Mouse (Mus musculus): Measurements from ENCODE around the gene Kpna6. TPM values are rescaled to one million over a fixed set of nuclear protein-coding genes. Genes with fewer than 3 reads are reported as not detected.

Gene Kpna6
- total RNA-seq (2012; rRNA removed) (15.9 and 18.0 TPM in 2 replicates), polyA plus RNA-seq (2012; ENCODE audit: insufficient read depth in 1 of 2, insufficient read length in 2 of 2, low read depth in 1 of 2, low replicate concordance in 2 of 2, missing spikeins in 1 of 2) (10 to 100 TPM; 19.6 to 66.5 TPM)

DNA sequence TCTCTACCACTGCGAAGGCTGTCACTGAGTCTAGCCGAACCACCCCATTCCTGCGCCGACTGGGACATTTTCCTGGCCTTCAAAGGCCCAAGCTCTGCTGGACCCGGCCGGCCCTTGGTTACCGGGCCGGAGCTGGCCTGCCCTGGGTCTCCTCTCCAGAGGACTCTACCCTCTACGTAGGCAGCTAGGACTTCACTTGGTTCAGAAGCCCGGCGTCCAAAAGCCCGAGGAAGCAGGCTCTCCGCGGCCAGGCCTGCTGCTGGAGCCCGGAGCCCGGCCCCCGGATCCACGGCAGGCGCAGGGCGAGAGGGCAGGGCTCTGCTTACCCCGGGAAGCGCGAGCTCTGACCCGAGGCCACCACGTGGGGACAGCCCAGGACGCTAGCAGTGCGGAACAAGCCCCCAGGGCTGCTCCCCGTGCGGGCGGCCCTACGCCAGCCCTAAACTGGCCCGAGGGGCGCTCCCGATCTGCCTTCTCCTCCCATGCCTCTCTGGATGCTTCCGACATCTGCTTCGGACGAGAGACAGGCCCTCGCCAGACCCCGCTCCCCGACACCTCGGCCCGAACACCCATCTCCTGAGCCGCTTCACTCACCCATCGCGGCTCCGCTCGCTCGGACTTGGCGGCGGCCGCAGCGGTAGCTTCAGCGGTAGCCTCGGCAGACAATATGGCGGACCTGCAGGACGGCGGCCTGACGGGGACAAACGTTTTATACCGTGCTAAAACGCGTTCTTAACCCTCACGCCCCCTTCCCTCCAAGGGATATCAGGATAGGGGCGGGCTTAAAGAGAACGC is at the start of gene Kpna6:
TSS of gene Kpna6 (minus strand) at position 685 of the 795 bp plus-strand sequence.
- Histone ChIP-seq H3K9me3 (replicated peaks; ENCODE audit: insufficient read depth, low read length) (no peaks in the 10 kb centered on the region), H3K4me1 (ENCODE audit: control insufficient read depth in 1 of 2, insufficient read depth in 2 of 2, low read length in 2 of 2) (peaks cover 8 to 11% of the 10 kb centered on the region in 2 experiments), H3K4me3 (ENCODE audit: control insufficient read depth in 1 of 2, insufficient read depth in 1 of 2, low read depth in 2 of 2, low read length in 2 of 2) (peak within 1 kb of the TSS; percentile 77 to 98), H3K27me3 (ENCODE audit: control insufficient read depth in 1 of 2, insufficient read depth in 2 of 2, low read length in 2 of 2) (no peaks in the 10 kb centered on the region), H3K36me3 (ENCODE audit: control insufficient read depth in 1 of 2, insufficient read depth in 2 of 2, low read length in 2 of 2) (peaks cover 0 to 9% of the 10 kb centered on the region in 2 experiments; a peak in 2 of 4 replicates), H3K27ac (ENCODE audit: control insufficient read depth, low read depth, low read length) (peak within 1 kb of the TSS; percentile 67), H3K9ac (ENCODE audit: control insufficient read depth, low read depth, low read length, poor library complexity, severe bottlenecking) (peak within 1 kb of the TSS; percentile 95), H3K79me2 (ENCODE audit: control insufficient read depth, insufficient read depth, low read length, poor library complexity) (peaks cover 22% of the 10 kb centered on the region)
- peak; percentile 94 for DNase-seq (ENCODE audit: low read depth, low spot score)
- TF ChIP-seq TCF12 (IDR thresholded peaks at IDR 0.05; ENCODE audit: low read depth, low read length) (no peak), USF1 (IDR thresholded peaks at IDR 0.05; ENCODE audit: low read depth, low read length) (no peak), NELFE (IDR thresholded peaks at IDR 0.05; ENCODE audit: low read depth, low read length) (peak; percentile 74), RCOR1 (IDR thresholded peaks at IDR 0.05; ENCODE audit: low read depth, low read length) (peak; percentile 38; the same call in 1 of the 2 replicates), EP300 (IDR thresholded peaks at IDR 0.05; ENCODE audit: low read depth in 1 of 2, low read length in 2 of 2) (no peak), ZKSCAN1 (IDR thresholded peaks at IDR 0.05; ENCODE audit: low read depth, low read length) (no peak), MYB (IDR thresholded peaks at IDR 0.05; ENCODE audit: low read depth, low read length) (no peak), HCFC1 (IDR thresholded peaks at IDR 0.05; ENCODE audit: low read depth, low read length) (peak; percentile 90), MAZ (IDR thresholded peaks at IDR 0.05; ENCODE audit: low read depth, low read length) (peak; percentile 73), POLR2A (IDR thresholded peaks at IDR 0.05; ENCODE audit: control insufficient read depth in 1 of 2, insufficient read depth in 1 of 2, low read depth in 1 of 2, low read length in 2 of 2, poor library complexity in 1 of 2) (peak; percentile 40 to 74; a peak in 2 of 4 replicates), ZMIZ1 (IDR thresholded peaks at IDR 0.05; ENCODE audit: low read depth, low read length) (peak; percentile 59; the same call in 1 of the 2 replicates), RAD21 (IDR thresholded peaks at IDR 0.05; ENCODE audit: low read depth, low read length) (no peak), NRF1 (IDR thresholded peaks at IDR 0.05; ENCODE audit: insufficient read depth, low read depth, low read length, poor library complexity, severe bottlenecking) (peak; percentile 31; the same call in 1 of the 2 replicates), MXI1 (IDR thresholded peaks at IDR 0.05; ENCODE audit: low read depth, low read length) (no peak; the same call in 1 of the 2 replicates), ZC3H11A (IDR thresholded peaks at IDR 0.05; ENCODE audit: low read depth, low read length) (no peak), JUND (IDR thresholded peaks at IDR 0.05; ENCODE audit: low read depth, low read length) (no peak), TBP (IDR thresholded peaks at IDR 0.05; ENCODE audit: low read depth, low read length) (peak; percentile 31; the same call in 1 of the 2 replicates), ELF1 (IDR thresholded peaks at IDR 0.05; ENCODE audit: low read depth, low read length) (peak; percentile 44; the same call in 1 of the 2 replicates), SMC3 (IDR thresholded peaks at IDR 0.05; ENCODE audit: low read depth, low read length) (no peak), GATA1 (IDR thresholded peaks at IDR 0.05; ENCODE audit: low read depth, low read length) (no peak), MAFK (IDR thresholded peaks at IDR 0.05; ENCODE audit: borderline replicate concordance, low read depth, low read length) (no peak), POLR2AphosphoS2 (IDR thresholded peaks at IDR 0.05; ENCODE audit: low read length) (peak; percentile 62; the same call in 1 of the 2 replicates), USF2 (IDR thresholded peaks at IDR 0.05; ENCODE audit: borderline replicate concordance in 1 of 2, insufficient read depth in 1 of 2, low read depth in 1 of 2, low read length in 2 of 2) (no peak), SIN3A (IDR thresholded peaks at IDR 0.05; ENCODE audit: low read length) (peak; percentile 76), ETS1 (IDR thresholded peaks at IDR 0.05; ENCODE audit: low read depth, low read length) (peak; percentile 31; the same call in 1 of the 2 replicates), MAX (IDR thresholded peaks at IDR 0.05; ENCODE audit: low read length) (peak; percentile 16; the same call in 1 of the 2 replicates), TAL1 (IDR thresholded peaks at IDR 0.05; ENCODE audit: low read length) (no peak), UBTF (IDR thresholded peaks at IDR 0.05; ENCODE audit: borderline replicate concordance, insufficient read depth, low read depth, low read length) (peak; percentile 78; the same call in 1 of the 2 replicates), GABPA (IDR thresholded peaks at IDR 0.05; ENCODE audit: low read depth, low read length) (no peak), BHLHE40 (IDR thresholded peaks at IDR 0.05; ENCODE audit: borderline replicate concordance, low read depth, low read length) (no peak)

Data from MEL (cell line).